Mouse (Mus musculus): ENCODE data around the gene Lrfn4. TPM values are rescaled to one million over a fixed set of nuclear protein-coding genes. Genes with fewer than 3 reads are reported as not detected.
"Not testable (repeated sequence)": the region's sequence is repeated elsewhere in the genome, so short reads cannot be mapped to it uniquely, and the experiment has no call there.

Gene Lrfn4
- polyA plus RNA-seq, 1 experiment from 2014 or later, result 8.6 TPM

DNA sequence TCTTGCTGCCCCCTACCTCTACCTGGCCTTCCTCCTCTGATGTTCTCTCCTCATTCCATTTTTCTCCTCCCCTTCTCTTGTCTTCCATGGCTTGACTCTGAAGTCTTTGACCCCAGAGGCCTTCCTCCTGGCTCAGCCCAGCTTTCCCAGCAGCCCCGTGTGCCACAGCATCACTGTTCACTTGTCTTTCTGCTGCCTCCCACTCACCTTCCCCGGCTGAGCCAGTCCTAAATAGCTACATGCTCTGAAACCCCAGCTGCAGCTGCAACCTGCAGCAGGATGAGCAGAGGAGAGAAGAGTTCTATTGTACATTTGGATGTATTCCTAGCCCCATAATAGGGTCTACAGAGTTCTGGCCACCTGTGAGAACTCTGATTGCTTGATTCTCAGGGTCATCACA is 28.0 kb downstream of the Lrfn4 start:
- H3K4me2 ChIP-seq (ENCODE audit: low read depth, low read length), result no peak overlapping the region
- WGBS, result 55% methylated on average over 2 of the region's 2 CpGs
- no peak overlapping the region for H3K27ac ChIP-seq (replicated peaks; ENCODE audit: low read depth, low read length)
- no peak overlapping the region for H3K9ac ChIP-seq (replicated peaks; ENCODE audit: low read length)
- ATAC-seq (replicated peaks; ENCODE audit: insufficient number of reproducible peaks, low FRiP score, low TSS enrichment, low read depth), result no peak
- H3K4me1 ChIP-seq (ENCODE audit: control insufficient read depth, insufficient read depth, low read length), result no peaks in the 10 kb centered on the region
- H3K4me3 ChIP-seq (ENCODE audit: low read depth, low read length), result no peak overlapping the region
- H3K36me3 ChIP-seq (replicated peaks; ENCODE audit: control insufficient read depth, insufficient read depth, low read depth, low read length), result no peaks in the 10 kb centered on the region
- H3K27me3 ChIP-seq (ENCODE audit: control insufficient read depth, insufficient read depth, low read length), result no peaks in the 10 kb centered on the region
- H3K9me3 ChIP-seq (replicated peaks; ENCODE audit: control insufficient read depth, low read length), result no peaks in the 10 kb centered on the region
- no peak for DNase-seq (ENCODE audit: low spot score)

DNA sequence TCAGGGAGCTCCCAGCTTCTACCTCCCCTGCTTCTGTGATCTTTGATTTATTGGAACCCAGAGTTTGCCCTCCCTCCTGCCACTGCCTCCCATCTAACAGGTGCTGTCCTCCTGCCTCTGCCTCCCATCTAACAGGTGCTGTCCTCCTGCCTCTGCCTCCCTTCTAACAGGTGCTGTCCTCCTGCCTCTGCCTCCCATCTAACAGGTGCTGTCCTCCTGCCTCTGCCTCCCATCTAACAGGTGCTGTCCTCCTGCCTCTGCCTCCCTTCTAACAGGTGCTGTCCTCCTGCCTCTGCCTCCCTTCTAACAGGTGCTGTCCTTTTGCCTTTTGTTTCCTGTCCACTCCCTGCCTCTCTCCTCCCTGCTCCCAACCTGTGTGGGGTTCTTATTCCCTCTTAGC is 28.7 kb downstream of the Lrfn4 start:
- ATAC-seq (replicated peaks; ENCODE audit: insufficient number of reproducible peaks, low FRiP score, low TSS enrichment, low read depth); H3K27ac ChIP-seq (replicated peaks; ENCODE audit: low read depth, low read length); H3K9me3 ChIP-seq (replicated peaks; ENCODE audit: control insufficient read depth, low read length); H3K27me3 ChIP-seq (ENCODE audit: control insufficient read depth, insufficient read depth, low read length); H3K9ac ChIP-seq (replicated peaks; ENCODE audit: low read length); DNase-seq (ENCODE audit: low spot score); H3K4me2 ChIP-seq (ENCODE audit: low read depth, low read length); H3K4me3 ChIP-seq (ENCODE audit: low read depth, low read length); H3K4me1 ChIP-seq (ENCODE audit: control insufficient read depth, insufficient read depth, low read length); H3K36me3 ChIP-seq (replicated peaks; ENCODE audit: control insufficient read depth, insufficient read depth, low read depth, low read length): not testable (repeated sequence)

DNA sequence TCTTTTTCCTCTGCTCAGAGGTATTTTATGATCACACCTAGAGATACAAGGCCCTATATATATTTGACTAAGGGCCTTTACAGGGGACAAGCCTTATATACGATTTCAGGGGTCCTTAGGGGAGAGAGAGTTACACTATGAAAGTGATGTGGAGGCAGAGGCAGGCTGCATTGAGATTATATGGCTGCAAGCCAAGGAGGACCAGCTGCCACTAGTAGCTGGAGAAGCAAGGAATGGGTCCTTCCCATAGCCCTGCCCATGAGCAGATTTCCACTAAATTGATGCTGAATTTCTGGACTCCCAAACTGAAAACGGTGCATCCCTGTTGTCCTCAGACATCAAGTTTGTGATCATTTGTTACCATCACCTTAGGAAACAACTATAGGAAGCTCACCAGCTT is 31.6 kb downstream of the Lrfn4 start:
- no peak overlapping the region for H3K27ac ChIP-seq (replicated peaks; ENCODE audit: low read depth, low read length)
- WGBS, result 72% methylated on average over 2 of the region's 2 CpGs
- no peak overlapping the region for H3K4me2 ChIP-seq (ENCODE audit: low read depth, low read length)
- DNase-seq (ENCODE audit: low spot score) (no peak), ATAC-seq (replicated peaks; ENCODE audit: insufficient number of reproducible peaks, low FRiP score, low TSS enrichment, low read depth) (no peak)
- no peak overlapping the region for H3K9ac ChIP-seq (replicated peaks; ENCODE audit: low read length)
- no peaks in the 10 kb centered on the region for H3K9me3 ChIP-seq (replicated peaks; ENCODE audit: control insufficient read depth, low read length)
- no peaks in the 10 kb centered on the region for H3K27me3 ChIP-seq (ENCODE audit: control insufficient read depth, insufficient read depth, low read length)
- H3K4me1 ChIP-seq (ENCODE audit: control insufficient read depth, insufficient read depth, low read length), result no peaks in the 10 kb centered on the region
- H3K4me3 ChIP-seq (ENCODE audit: low read depth, low read length), result no peak overlapping the region
- no peaks in the 10 kb centered on the region for H3K36me3 ChIP-seq (replicated peaks; ENCODE audit: control insufficient read depth, insufficient read depth, low read depth, low read length)

DNA sequence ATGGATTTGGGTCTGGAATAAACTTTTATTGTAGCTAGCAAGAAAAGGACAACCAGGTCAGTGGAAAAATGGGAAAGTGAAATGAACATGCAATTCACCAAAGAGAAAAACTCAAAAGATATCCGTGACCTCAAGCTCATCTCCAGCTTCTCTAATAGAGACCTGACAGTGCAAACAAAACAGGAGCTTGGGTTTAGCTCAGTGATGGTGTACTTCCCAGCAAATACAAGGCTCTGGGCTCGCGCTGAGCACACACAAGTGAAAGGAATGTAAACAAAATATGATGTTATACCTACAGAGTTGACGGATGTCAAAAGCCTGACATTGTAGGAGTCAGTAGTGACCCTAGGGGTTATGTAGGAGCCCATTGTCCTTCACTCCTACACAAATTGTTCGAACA is 36.2 kb downstream of the Lrfn4 start:
- no peak for DNase-seq (ENCODE audit: low spot score)
- Histone ChIP-seq H3K9me3 (replicated peaks; ENCODE audit: control insufficient read depth, low read length) (no peaks in the 10 kb centered on the region), H3K9ac (replicated peaks; ENCODE audit: low read length) (no peak overlapping the region), H3K36me3 (replicated peaks; ENCODE audit: control insufficient read depth, insufficient read depth, low read depth, low read length) (no peaks in the 10 kb centered on the region), H3K4me3 (ENCODE audit: low read depth, low read length) (no peak overlapping the region), H3K27me3 (ENCODE audit: control insufficient read depth, insufficient read depth, low read length) (no peaks in the 10 kb centered on the region), H3K4me2 (ENCODE audit: low read depth, low read length) (no peak overlapping the region), H3K4me1 (ENCODE audit: control insufficient read depth, insufficient read depth, low read length) (no peaks in the 10 kb centered on the region), H3K27ac (replicated peaks; ENCODE audit: low read depth, low read length) (no peak overlapping the region)
- no peak for ATAC-seq (replicated peaks; ENCODE audit: insufficient number of reproducible peaks, low FRiP score, low TSS enrichment, low read depth)
- WGBS, result 75% methylated on average over 5 of the region's 5 CpGs

DNA sequence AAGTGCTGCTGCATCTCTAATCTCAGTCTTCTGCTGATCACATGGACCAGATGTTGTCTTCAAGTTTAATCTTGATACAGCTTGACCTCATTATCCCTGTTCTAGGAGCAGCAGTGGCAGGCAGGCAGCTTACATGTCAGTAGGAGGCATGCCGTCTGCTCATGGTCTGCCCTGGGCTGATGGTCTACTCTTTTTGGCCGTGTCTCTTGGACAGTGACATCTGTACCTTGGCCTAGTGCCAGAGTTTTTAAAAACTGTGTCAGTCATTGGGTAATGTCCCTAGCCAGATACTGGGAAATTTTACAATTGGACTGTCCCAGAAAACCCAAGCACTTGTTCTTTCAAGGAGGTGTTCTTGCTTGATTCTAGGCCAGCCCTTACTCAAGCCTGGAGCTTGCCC is 36.7 kb downstream of the Lrfn4 start:
- H3K4me2 ChIP-seq (ENCODE audit: low read depth, low read length), result no peak overlapping the region
- no peaks in the 10 kb centered on the region for H3K4me1 ChIP-seq (ENCODE audit: control insufficient read depth, insufficient read depth, low read length)
- H3K27me3 ChIP-seq (ENCODE audit: control insufficient read depth, insufficient read depth, low read length), result no peaks in the 10 kb centered on the region
- 61% methylated on average over 2 of the region's 2 CpGs for WGBS
- DNase-seq (ENCODE audit: low spot score), result no peak
- no peak for ATAC-seq (replicated peaks; ENCODE audit: insufficient number of reproducible peaks, low FRiP score, low TSS enrichment, low read depth)
- H3K4me3 ChIP-seq (ENCODE audit: low read depth, low read length), result no peak overlapping the region
- H3K27ac ChIP-seq (replicated peaks; ENCODE audit: low read depth, low read length), result no peak overlapping the region
- H3K9ac ChIP-seq (replicated peaks; ENCODE audit: low read length), result no peak overlapping the region
- no peaks in the 10 kb centered on the region for H3K36me3 ChIP-seq (replicated peaks; ENCODE audit: control insufficient read depth, insufficient read depth, low read depth, low read length)
- no peaks in the 10 kb centered on the region for H3K9me3 ChIP-seq (replicated peaks; ENCODE audit: control insufficient read depth, low read length)

DNA sequence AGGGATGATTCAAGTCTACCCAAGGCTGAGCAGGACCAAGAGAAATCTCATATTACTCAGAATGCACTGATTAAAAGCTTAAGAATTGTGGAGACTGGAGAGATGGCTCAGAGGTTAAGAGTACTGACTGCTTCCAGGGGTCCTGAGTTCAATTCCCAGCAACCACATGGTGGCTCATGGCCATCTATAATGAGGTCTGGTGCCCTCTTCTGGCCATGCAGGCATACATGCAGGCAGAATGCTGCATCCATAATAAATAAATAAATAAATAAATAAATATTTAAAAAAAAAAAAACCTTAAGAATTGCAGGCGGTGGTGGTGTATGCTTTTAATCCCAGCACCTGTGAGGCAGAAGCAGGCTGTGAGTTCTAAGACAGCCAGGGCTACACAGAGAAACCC is 42.2 kb downstream of the Lrfn4 start:
- Histone ChIP-seq H3K36me3 (replicated peaks; ENCODE audit: control insufficient read depth, insufficient read depth, low read depth, low read length) (no peaks in the 10 kb centered on the region), H3K9ac (replicated peaks; ENCODE audit: low read length) (no peak overlapping the region), H3K27ac (replicated peaks; ENCODE audit: low read depth, low read length) (no peak overlapping the region), H3K4me2 (ENCODE audit: low read depth, low read length) (no peak overlapping the region), H3K9me3 (replicated peaks; ENCODE audit: control insufficient read depth, low read length) (no peaks in the 10 kb centered on the region), H3K27me3 (ENCODE audit: control insufficient read depth, insufficient read depth, low read length) (no peaks in the 10 kb centered on the region), H3K4me3 (ENCODE audit: low read depth, low read length) (no peak overlapping the region), H3K4me1 (ENCODE audit: control insufficient read depth, insufficient read depth, low read length) (no peaks in the 10 kb centered on the region)
- no peak for DNase-seq (ENCODE audit: low spot score)
- 90% methylated on average over 1 of the region's 1 CpGs for WGBS
- no peak for ATAC-seq (replicated peaks; ENCODE audit: insufficient number of reproducible peaks, low FRiP score, low TSS enrichment, low read depth)

DNA sequence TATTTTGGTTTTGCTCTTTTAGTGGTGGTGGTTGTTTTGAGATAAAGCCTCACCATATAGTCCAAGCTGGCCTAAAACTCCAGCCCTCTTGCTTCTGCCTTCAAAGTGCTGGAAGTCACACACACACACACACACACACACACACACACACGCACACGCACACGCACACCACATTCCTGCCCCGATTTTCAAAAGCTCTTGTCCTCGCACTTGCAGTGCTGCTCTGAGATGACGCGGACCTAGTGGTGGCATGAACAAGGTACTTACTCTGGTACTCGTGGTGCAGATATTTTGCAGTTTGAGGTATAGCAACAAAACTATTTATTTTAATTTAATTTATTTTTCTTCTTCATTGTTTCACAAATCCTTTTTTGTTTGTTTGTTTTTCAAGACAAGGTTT is 43.0 kb downstream of the Lrfn4 start:
- Histone ChIP-seq H3K4me1 (ENCODE audit: control insufficient read depth, insufficient read depth, low read length) (no peaks in the 10 kb centered on the region), H3K4me3 (ENCODE audit: low read depth, low read length) (no peak overlapping the region), H3K9me3 (replicated peaks; ENCODE audit: control insufficient read depth, low read length) (no peaks in the 10 kb centered on the region), H3K36me3 (replicated peaks; ENCODE audit: control insufficient read depth, insufficient read depth, low read depth, low read length) (no peaks in the 10 kb centered on the region), H3K27ac (replicated peaks; ENCODE audit: low read depth, low read length) (no peak overlapping the region), H3K27me3 (ENCODE audit: control insufficient read depth, insufficient read depth, low read length) (no peaks in the 10 kb centered on the region), H3K4me2 (ENCODE audit: low read depth, low read length) (no peak overlapping the region), H3K9ac (replicated peaks; ENCODE audit: low read length) (no peak overlapping the region)
- DNase-seq (ENCODE audit: low spot score), result no peak
- no peak for ATAC-seq (replicated peaks; ENCODE audit: insufficient number of reproducible peaks, low FRiP score, low TSS enrichment, low read depth)
- 83% methylated on average over 8 of the region's 8 CpGs for WGBS

DNA sequence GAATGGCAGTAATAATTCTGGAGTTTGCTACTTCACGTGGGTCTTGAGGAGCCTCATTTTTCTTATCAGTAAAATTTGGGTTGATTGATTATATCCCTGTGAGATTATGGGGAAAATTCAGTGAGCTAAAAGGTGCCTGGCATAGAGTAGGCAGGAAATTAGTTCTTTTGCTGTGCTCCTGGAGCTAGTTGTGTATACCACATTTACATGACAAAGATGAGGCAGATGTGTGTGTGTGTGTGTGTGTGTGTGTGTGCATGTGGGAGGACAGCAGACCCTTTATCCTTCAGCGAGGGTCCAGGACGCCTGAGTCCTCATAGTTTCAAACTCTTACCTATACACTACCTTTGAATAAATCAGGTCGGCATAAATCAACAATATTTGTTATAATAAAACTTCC is 43.4 kb downstream of the Lrfn4 start:
- WGBS, result 73% methylated on average over 4 of the region's 4 CpGs
- H3K4me2 ChIP-seq (ENCODE audit: low read depth, low read length), result no peak overlapping the region
- H3K36me3 ChIP-seq (replicated peaks; ENCODE audit: control insufficient read depth, insufficient read depth, low read depth, low read length), result no peaks in the 10 kb centered on the region
- H3K9ac ChIP-seq (replicated peaks; ENCODE audit: low read length), result no peak overlapping the region
- no peak overlapping the region for H3K4me3 ChIP-seq (ENCODE audit: low read depth, low read length)
- no peaks in the 10 kb centered on the region for H3K9me3 ChIP-seq (replicated peaks; ENCODE audit: control insufficient read depth, low read length)
- no peak overlapping the region for H3K27ac ChIP-seq (replicated peaks; ENCODE audit: low read depth, low read length)
- H3K4me1 ChIP-seq (ENCODE audit: control insufficient read depth, insufficient read depth, low read length), result no peaks in the 10 kb centered on the region
- ATAC-seq (replicated peaks; ENCODE audit: insufficient number of reproducible peaks, low FRiP score, low TSS enrichment, low read depth) (no peak), DNase-seq (ENCODE audit: low spot score) (no peak)
- H3K27me3 ChIP-seq (ENCODE audit: control insufficient read depth, insufficient read depth, low read length), result no peaks in the 10 kb centered on the region

DNA sequence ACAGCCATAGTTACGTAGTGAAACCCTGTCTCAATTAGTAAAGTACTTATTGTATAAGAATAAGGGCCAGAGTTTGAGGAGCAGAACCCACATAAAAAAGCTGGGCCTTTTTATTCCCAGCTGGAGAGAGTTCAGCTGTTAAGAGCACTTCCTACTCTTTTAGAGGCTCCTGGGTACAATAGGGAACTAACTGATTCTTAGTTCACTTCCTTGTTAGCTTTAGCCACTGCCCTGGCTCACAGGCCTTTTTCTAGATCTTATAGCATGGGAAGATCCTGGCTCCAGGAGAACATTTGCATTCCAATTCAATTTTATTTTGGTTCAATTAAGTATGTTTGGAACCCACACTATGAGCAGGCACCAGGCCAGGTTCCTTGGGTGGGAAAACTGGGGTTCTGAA is 43.8 kb downstream of the Lrfn4 start:
- H3K9ac ChIP-seq (replicated peaks; ENCODE audit: low read length), result no peak overlapping the region
- no peak overlapping the region for H3K4me2 ChIP-seq (ENCODE audit: low read depth, low read length)
- H3K27me3 ChIP-seq (ENCODE audit: control insufficient read depth, insufficient read depth, low read length), result no peaks in the 10 kb centered on the region
- H3K4me3 ChIP-seq (ENCODE audit: low read depth, low read length), result no peak overlapping the region
- no peaks in the 10 kb centered on the region for H3K36me3 ChIP-seq (replicated peaks; ENCODE audit: control insufficient read depth, insufficient read depth, low read depth, low read length)
- no peaks in the 10 kb centered on the region for H3K4me1 ChIP-seq (ENCODE audit: control insufficient read depth, insufficient read depth, low read length)
- no peaks in the 10 kb centered on the region for H3K9me3 ChIP-seq (replicated peaks; ENCODE audit: control insufficient read depth, low read length)
- no peak for ATAC-seq (replicated peaks; ENCODE audit: insufficient number of reproducible peaks, low FRiP score, low TSS enrichment, low read depth)
- 76% methylated on average over 1 of the region's 1 CpGs for WGBS
- H3K27ac ChIP-seq (replicated peaks; ENCODE audit: low read depth, low read length), result no peak overlapping the region
- no peak for DNase-seq (ENCODE audit: low spot score)

Data from embryonic facial prominence, embryonic 11.5 days (tissue).